Mouse (Mus musculus) adrenal gland, adult 2 months (tissue): ENCODE measurements around the gene Srrm3. TPM values are rescaled to one million over a fixed set of nuclear protein-coding genes. Genes with fewer than 3 reads are reported as not detected.

ENCODE experiments used
- DNase-seq: peaks from one replicate; pipeline ENCODE4 v3.0.0; 2021
- long read RNA-seq: library from polyadenylated mRNA; stranded (forward); transcript quantifications from one replicate; pipeline ENCODE4 v2.0.0, GENCODE M21; 2021
- polyA plus RNA-seq: library from polyadenylated mRNA; depleted of rRNA; stranded (reverse); fragments of >200 nt; gene quantifications from 2 replicates; pipeline ENCODE4 v1.2.3, GENCODE M21; 2012; rRNA removed
- total RNA-seq, 2 experiments: library from RNA; stranded (reverse); gene quantifications; 2 replicates each; pipeline ENCODE4 v1.2.3; 2021

The Srrm3 gene
- total RNA-seq, result 1 to 10 TPM; 2.8 to 3.9 TPM
- 3.0 and 3.6 TPM in 2 replicates for polyA plus RNA-seq
- long read RNA-seq, partial matches to known transcripts, result 0 of 1 reads
- long read RNA-seq, other reads (novel, unspliced or antisense), result 1 of 1 reads

DNA sequence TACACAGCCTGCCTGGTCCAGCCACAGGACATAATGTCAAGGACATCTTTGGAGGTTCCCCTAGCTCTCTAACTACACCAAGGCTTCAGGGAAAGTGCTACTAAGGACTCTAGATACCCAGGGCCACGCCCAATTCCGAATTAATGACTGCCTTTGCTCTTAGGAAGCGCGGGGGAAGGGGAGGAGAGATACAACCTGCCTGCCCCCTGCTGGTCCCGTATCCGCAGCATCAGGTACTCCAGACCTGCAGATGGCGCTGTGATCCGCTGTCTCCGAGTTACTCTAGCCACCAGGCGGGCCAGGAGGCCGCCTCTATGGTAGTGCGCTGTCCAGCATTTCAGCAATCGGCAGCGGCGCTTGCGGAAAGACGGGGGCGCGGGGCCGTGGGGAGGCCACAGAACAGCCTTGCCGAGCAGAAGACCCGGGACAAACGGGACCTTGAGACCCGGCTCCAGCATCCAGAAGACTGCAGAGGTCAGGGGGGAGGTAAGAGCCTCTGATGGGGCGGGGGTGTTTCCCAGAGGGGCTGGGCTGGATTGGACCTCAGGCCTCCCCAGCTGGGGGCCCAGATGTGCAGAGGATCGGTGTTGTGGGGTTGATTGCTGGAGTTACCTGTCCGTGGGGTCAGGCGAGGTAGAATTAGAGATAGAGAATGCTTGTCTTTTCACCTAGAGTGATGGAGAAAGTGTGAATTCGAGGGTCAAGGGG lies at the start of gene Srrm3:
Gene Srrm3 (plus strand): TSS at position 336 of the 708 bp plus-strand sequence.
- peak; percentile 88 for DNase-seq

DNA sequence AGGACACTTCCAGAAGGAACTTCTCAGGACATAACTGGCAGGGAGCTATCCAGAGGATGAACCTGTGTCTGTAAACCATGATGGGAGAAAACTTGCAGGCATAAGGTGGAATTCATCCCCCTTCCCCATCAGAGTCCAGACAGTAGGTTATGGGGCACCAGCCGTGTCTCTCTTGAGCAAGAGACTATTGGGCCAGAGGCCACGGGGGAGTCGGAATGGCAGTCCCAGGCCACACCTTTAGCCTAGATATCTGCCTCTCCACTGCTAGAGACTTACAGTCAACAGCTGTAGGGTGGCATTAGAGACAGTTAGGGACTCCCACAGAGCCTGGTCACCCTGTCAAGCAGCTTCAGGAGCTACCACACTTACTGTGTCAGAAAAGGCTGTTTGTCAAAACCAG lies 44.8 kb upstream of the Srrm3 start:
- peak; percentile 41 for DNase-seq

DNA sequence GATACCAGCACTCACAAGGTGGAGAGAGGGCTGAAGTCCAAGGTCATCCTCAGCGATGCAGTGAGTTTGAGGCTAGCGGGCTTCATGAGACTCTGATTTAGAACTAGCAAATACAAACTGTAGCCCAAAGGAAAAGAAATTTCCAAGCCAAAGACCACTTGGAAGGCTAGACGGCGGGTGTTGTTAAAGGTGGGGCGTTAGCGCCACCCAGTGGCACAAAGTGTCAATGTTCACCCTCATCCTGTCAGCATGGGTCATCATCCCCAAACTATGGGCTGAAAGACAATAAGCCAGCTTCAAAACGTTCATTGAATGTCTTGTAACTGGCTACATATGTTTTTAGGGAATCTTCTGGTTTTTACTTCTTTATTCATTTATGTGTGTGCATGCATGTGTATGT lies 43.2 kb upstream of the Srrm3 start:
- peak; percentile 66 for DNase-seq

DNA sequence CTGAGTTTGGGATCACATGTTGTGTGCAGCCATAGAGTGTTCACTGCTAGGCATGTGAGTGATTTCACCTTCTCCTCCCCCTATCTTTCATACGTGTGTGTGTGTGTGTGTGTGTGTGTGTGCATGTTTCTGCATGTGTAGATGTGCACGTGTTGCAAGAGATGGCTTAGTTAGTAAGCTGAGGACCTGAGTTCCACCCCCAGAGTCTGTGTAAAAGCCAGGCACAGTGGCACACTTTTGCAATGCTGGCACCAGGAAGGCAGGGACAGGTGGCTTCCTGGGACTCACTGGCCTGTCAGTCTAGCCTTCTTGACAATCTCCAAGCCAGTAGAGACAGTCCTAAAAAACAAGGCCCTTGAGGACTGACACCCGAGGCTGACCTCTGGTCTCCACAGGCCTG lies 41.7 kb upstream of the Srrm3 start:
- DNase-seq, result no peak

DNA sequence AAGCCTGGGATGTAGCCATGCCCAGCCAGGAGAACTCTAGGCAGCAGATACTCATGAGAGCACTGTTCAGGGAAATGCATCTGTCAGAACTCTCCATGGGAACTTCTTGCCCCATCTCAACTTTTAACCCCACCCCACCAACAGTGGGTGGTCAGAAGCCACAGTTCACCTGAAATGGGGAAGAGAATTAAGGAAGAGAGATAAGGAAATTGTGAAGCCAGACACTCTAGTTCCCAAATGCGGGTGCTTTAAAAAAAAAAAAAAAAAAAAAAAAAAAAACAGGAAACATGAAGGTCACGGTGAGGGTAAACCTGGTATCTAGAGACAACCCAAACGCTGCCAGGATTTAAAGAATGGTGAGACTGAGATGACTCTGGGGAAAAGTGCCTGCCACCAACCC lies 34.2 kb upstream of the Srrm3 start:
- no peak for DNase-seq

DNA sequence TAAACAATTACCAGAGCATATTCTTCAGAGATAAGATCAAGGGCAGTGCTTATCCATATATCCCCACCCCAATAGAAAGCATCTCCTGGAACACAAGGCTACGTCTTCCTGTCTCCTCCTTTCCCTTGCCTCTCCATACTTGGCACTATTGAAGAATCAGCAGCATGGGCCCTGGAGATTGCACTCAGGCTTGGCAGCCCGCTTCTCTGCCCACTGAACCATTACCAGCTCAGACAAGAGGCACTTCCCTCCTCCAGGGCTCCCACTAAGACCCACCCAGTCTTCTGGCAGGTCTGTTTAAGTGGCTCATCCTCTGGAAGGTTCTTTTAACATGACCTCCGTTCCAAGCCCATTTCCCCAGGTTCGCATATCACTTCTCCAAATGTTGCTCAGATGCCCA lies 30.1 kb upstream of the Srrm3 start:
- no peak for DNase-seq

DNA sequence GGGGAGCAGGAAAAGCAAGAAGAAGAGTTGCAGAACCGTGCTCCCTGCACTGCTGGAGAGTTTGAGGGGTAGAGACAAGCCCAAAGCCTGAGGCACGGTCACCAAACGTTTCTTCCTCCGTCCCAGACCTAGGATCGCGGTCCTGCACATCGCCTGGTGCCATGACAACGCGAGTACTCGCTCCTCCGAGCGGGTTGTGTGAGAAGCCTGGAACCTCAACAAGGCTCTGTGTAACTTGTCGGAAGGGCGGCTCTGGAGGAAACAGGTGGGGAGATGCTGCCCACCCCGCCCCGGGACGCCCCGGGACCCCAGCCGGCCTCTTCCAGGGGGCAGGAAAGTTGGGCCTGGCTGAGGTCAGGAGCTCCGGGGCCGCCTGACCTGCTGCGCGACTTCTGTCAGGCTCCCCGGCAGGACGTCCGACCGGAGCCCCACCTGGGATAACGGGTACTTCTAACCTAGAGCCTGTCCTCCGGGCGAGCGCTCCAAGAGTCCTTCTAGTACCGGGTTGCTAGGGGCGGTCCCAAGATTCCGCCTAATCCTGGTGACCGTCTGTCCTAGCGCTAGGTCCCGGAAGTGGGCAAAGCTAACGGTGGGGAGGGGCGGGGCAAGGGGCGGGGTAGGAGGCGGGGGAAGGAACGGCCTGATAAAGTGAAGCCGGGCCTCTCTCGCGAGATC lies 28.8 kb upstream of the Srrm3 start, which contains the start of gene Styxl1:
Gene Styxl1 (minus strand): TSS at position 590 of the 675 bp plus-strand sequence.
- no peak for DNase-seq

DNA sequence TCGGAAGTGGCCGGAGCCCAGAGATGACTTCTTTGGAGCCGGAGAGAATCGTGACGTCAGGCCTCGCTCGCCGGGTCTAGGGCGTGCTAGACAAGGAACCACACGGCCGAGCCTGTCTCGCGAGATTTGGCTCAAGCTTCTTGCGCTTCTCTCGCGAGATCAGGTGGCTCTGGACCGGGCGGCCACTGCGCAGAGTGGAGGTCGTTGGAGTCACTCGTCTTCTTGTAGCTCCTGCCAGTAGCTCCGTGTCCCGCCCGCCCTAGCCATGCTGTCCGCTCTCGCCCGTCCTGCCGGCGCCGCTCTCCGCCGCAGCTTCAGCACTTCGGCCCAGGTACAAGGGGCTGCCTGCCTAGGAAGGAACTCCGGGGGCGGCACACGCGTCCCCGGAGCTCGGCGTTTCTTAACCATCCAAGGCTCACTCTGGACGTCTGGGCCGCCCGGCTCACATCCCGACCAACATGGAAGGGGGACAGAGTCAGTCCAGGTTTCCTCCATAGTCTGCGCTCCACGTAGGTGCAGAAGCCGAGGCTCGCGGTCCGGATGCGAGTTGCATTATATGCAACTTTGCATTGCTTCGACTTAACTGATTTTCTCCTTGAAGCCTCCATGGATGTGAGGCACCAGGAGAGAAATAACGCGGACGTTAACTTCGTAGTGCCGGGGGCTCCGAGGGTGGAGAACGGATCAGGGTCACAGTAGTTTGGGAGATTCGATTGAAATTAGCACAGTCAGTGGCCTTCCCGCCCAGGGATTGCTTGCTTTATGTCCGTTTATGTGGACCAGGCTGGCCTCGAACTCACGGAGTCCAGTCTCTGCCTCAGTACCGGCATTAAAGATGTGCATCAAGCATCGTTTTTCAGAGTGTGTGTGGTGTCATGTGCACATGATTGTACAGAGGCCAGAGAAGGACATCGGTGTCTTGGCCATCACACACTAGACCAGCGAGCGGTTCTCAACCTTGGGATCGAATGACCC lies 27.9 kb upstream of the Srrm3 start, which contains the start of gene Mdh2:
Gene Mdh2 (plus strand): TSS at position 10 of the 975 bp plus-strand sequence.
- peak; percentile 99 for DNase-seq

DNA sequence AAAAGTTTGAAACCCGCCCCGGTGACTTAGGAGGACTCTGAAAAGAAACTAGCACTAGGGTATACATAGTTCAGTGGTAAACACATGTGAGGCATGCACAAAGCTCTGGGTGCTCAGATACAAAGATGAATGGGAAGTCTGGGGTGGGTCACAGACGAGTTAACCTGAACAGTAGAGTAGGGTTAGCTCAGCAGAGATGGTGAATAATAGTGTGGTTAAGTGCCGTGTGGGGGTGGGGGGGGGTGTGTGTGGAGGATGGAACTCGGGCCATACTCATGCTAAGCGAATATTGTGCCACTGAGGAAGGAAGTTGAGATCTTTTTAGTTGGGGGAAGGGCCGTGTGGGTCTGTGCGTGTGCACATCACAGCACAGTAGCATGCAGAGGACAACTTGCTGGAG lies 26.4 kb upstream of the Srrm3 start:
- DNase-seq, result no peak

DNA sequence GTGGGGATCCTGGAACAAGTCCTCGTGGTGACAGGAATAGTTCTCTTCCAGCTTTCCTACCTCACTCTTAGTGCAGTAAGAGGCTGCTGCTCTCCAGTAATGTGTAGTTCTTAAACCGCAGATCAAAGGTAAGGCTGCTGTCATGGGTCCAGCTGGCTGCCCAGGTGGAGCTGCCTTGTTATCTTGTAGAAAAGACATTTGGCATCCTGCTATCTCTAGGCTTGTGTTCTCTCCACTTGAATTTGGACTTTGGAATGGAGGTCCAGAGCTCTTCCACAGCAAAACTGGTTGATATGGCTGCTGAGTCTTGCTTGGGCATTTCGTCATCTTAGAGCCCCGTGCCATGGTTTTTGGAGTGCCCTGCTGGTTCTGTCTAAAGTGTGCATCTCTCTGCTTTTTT lies 23.8 kb upstream of the Srrm3 start:
- DNase-seq, result no peak

DNA sequence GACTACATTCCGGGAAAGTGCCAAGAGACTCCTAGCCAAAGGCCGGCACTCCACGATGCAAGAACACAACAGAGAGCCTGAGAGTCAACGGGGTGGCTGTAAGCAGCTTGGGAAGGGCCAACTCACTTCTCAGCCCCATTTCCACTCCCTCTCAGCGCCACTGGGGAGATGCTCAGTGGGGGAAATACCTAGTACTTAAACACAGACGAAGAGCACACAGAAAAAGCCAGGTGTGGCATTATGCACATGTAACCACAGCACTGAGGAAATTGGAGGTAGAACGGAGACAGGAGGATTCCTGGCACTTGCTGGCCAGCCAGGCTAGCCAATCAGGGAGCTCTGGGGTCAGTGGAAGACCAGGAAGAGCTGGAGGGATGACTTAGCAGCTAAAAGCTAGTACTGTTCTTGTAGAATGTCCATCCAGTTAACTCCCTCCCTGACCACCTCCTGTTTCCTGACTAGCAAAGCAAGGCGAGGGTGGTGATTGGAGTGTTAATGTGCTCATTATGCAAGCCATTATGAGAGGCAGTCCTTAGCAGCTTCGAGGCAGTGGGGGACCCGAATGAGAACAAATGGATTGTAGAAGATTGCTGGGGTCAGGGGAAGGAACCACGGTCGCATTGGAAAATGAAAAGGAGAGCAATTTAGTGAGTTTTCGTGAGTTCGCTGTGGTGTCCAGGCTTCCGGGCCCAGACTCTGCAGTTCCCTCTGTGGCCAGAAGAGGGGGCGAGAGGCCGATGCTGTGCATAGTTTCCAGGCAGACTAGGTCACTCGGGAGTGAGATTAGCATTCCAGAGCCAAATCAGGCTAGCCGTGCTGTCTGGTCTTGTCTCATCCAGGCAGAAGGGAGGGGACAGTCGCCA lies 12.5 kb upstream of the Srrm3 start:
- DNase-seq, result peak; percentile 90

DNA sequence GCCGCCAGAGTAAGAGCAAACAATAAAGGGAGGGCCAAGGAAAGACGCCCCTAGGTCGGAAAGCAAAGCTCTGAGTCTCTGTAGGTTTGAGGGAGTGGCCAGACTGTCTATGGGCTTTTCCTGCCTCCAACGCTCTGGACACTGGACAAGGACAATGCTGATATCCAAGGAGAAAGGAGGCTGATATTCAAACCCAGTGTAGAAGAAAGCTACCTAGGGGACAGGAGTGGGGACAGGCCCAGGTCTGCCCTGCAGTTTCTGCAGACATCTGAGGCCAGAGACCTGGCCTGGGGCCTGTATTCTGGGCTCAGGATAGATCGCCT lies 11.9 kb upstream of the Srrm3 start:
- DNase-seq, result no peak

DNA sequence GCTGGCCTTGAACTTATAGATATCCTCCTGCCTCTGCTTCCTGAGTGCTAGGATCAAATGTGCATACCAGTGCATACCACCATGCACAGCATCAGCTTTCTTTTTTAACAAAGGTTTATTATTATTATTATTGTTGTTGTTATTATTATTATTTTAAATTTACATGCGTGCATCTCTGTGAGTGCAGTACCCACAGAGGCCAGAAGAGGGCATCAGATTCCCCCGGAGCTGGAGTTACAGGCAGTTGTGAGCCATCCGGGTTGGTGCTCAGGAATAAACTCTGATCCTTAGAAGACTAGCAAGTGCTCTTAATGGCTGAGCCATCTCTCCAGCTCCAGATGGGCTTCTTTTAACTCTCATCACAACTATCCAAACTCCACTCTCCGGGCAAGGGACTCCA lies 6.9 kb upstream of the Srrm3 start:
- no peak for DNase-seq

DNA sequence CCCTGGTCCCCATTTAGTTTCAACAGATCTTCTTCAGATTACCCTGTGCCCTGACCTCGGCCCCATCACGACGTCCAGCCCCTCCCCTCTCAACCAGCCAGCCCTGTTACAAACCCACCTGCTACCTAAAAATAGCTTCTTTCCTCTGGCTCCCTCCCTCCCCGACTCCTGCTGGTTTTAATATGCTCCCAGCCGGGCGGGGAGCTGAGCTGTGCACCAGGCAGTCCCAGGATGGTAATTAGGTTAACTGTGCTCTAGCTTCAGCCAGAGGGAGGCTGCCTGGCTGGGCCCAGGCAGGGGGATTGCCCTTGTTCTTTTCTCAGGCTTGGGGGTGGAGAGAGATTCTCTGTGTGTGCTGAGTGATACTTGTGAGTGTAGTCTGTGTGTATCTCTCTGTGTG lies 5.8 kb upstream of the Srrm3 start:
- DNase-seq, result no peak

DNA sequence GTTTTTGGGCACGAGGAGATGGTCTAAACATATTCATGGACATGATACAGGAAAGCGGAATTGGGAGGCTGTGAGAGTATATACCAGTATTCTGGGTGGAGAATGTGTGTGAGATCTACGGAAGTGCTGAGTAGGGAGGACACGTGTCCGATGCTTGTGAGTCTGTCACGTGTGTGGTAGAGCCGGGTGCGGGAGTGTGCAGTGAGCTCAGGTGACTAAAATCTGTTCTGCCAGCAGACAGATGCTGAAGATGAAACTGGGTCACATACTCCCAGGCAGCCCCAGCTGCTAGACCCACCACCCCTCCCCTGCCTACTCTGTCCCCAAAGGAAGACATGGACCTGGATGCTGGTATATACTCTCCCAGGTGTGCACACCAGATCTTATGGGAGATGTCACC lies 4.0 kb upstream of the Srrm3 start:
- DNase-seq, result no peak

DNA sequence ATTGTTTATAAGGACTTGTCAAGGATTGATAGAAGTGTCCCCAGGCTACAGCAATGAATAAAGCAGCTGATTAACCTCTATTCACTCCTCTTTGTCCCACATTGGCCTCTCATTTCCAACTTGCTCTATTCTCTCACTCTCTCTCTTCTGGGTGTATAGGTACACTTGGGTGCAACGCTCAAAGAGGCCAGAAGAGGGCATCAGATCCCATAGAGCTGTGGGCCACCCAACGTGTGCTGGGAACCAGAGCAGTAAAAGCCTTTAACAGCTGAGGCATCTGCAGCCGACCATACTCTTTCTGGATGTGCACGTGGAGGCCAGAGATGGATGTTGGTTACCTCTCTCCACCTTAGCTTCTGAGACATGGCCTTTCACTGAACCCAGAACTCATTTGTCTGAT lies 3.6 kb upstream of the Srrm3 start:
- no peak for DNase-seq

DNA sequence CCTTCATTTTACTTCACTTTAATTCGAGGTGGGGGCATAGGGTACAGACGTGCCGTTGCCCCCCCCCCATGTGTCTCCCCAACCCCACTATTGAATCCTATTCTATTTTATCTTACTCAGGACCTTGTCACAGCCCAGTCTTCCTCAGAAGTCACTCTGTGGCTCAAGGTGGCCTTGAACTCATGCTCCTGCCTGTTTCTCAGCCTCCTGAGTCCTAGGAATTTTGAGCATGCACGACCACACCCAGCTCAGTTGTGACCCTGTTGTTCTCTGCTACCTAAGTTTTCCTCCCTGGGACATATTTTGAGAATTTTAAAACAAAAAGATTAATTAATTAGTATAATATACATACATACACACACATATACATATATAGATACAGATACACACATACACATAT lies 3.0 kb upstream of the Srrm3 start:
- DNase-seq, result no peak

DNA sequence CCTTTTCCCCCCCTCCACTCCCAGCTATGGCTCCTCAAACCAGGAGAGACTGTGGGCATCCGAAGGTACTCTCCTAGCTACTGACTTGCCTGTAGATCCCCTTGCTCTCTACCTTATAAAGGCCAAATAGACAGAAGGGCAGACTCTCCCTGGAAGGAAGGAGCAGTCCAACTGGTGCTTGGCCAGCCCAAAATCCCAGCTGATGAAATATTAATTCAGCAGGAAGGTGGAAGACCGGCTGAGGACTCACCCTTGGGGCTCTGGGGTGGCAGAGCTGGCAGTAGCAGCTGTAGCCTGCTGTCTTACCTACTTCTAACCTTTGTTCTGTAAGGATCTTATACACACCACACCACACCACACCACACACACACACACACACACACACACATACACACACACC lies 2.0 kb upstream of the Srrm3 start:
- DNase-seq, result no peak

DNA sequence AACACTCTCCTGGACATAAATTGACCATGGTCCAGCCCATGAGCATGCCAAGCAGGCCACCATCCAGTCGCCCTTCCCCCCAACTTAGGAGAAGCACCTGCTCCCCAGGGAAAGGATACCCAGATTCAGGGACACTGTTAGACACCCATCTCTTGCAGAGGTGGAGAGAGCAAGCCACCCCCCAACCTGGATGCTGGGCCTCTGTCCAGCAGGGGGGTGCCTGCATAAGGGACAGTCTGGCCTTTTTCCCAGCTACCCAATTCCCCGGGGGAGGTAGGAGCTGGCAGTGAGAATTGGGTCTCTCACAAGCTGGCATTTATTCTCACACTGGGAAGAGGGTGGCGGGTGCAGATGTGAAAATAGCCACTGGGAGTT lies 560 bp downstream of the Srrm3 start:
- no peak for DNase-seq

DNA sequence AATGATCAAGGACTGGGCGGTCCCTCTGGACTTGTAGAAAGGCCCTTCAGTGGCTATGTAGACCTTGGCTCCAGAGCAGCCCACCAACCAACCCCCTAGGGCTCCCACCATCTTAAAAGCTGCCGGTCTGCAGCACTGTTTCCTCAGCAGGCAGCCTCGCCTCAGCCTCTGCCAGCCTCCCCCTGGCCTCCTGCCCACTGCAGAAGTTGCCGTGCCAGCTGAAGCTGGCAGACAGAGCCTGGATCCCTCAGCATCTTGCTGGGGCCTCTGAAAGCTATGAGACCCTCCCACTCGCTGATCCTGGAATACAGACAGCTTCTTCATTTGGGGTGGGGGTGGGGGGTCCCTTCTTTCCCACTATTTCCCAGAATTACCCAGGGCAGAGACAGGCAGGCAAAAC lies 6.3 kb downstream of the Srrm3 start:
- peak; percentile 38 for DNase-seq

DNA sequence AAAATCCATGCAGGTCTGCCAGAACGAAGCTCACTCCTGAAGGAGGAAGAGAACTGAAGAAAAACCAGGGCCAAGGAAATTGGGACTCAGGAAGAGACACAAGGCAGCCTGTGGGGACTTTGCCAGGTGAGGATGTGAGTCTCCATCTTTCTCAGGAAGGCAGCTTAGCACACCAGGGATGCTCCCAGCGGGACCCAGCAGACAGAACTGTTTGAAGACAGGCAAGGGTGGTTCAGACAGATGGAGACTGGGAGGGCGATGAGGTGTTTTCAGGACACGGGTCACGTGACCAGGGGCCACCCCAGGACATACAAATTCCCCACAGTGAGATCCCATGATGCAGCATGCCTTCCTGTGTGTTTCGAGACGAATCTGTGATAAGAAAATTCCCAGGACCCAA lies 11.8 kb downstream of the Srrm3 start:
- no peak for DNase-seq
